Mouse (Mus musculus) lung, postnatal 14 days (tissue): ENCODE measurements around the gene Fxyd4.

Experiments
- DNase-seq: peaks from one replicate; pipeline ENCODE4 v3.0.0; 2021

Gene Fxyd4

GRCm38 (mm10) chr6:117937222-117937932, at the start of gene Fxyd4:
Fxyd4 (minus strand) TSS chr6:117937692.
- DNase-seq = peak; percentile 19

GRCm38 (mm10) chr6:117987173-117987572, 49.7 kb upstream of the Fxyd4 start:
- no peak for DNase-seq

GRCm38 (mm10) chr6:117966729-117967128, 29.2 kb upstream of the Fxyd4 start:
- peak; percentile 21 for DNase-seq

GRCm38 (mm10) chr6:117963201-117963600, 25.7 kb upstream of the Fxyd4 start:
- no peak for DNase-seq

GRCm38 (mm10) chr6:117956851-117957501, 19.5 kb upstream of the Fxyd4 start:
- no peak for DNase-seq

- DNase-seq = no peak
Observed at GRCm38 (mm10) chr6:117956161-117956560, 18.7 kb upstream of the Fxyd4 start.

- no peak for DNase-seq
Observed at GRCm38 (mm10) chr6:117952330-117952729, 14.8 kb upstream of the Fxyd4 start.

- no peak for DNase-seq
Observed at GRCm38 (mm10) chr6:117943899-117944298, 6.4 kb upstream of the Fxyd4 start.

GRCm38 (mm10) chr6:117942769-117943168, 5.3 kb upstream of the Fxyd4 start:
- DNase-seq = no peak

GRCm38 (mm10) chr6:117938951-117939350, 1.5 kb upstream of the Fxyd4 start:
- no peak for DNase-seq

GRCm38 (mm10) chr6:117935681-117936612, 1.5 kb downstream of the Fxyd4 start:
- no peak for DNase-seq

GRCm38 (mm10) chr6:117934301-117934700, 3.2 kb downstream of the Fxyd4 start:
- DNase-seq = no peak

GRCm38 (mm10) chr6:117932325-117933051, 5.0 kb downstream of the Fxyd4 start:
- peak; percentile 31 for DNase-seq

GRCm38 (mm10) chr6:117929945-117930655, 7.4 kb downstream of the Fxyd4 start:
- no peak for DNase-seq

- DNase-seq = no peak
Observed at GRCm38 (mm10) chr6:117928746-117929145, 8.7 kb downstream of the Fxyd4 start.

GRCm38 (mm10) chr6:117927955-117928354, 9.5 kb downstream of the Fxyd4 start:
- DNase-seq = no peak

- DNase-seq = no peak
Observed at GRCm38 (mm10) chr6:117926871-117927491, 10.5 kb downstream of the Fxyd4 start.

- no peak for DNase-seq
Observed at GRCm38 (mm10) chr6:117922041-117922440, 15.5 kb downstream of the Fxyd4 start.

- DNase-seq = peak; percentile 43
Observed at GRCm38 (mm10) chr6:117920659-117921640, 16.5 kb downstream of the Fxyd4 start.

- DNase-seq = no peak
Observed at GRCm38 (mm10) chr6:117918043-117918442, 19.4 kb downstream of the Fxyd4 start.
